Mouse (Mus musculus) cerebellum, adult 2 months (tissue): ENCODE measurements around the gene Cenpx. TPM values are rescaled to one million over a fixed set of nuclear protein-coding genes. Genes with fewer than 3 reads are reported as not detected.

Experiments
- DNase-seq, 2 experiments: peaks; one replicate each; pipeline ENCODE4 v3.0.0; 2021
- H3K27ac ChIP-seq: fragments of 200-500 bp; 2 replicates; pipeline ENCODE4 v1.5.1; 2012; ENCODE audit warnings: low read length, control low read depth, inconsistent platforms; ENCODE audit not compliant: insufficient read depth
- H3K27me3 ChIP-seq: fragments of 200-500 bp; 2 replicates; pipeline ENCODE4 v1.6.1; 2012; ENCODE audit warnings: inconsistent platforms, mild to moderate bottlenecking, low read length, moderate library complexity; ENCODE audit not compliant: control insufficient read depth, insufficient read depth
- H3K4me1 ChIP-seq: fragments of 200-500 bp; 2 replicates; pipeline ENCODE4 v1.6.1; 2011; ENCODE audit warnings: low read length; ENCODE audit not compliant: control insufficient read depth, insufficient read depth
- H3K4me3 ChIP-seq: fragments of 200-500 bp; replicated peaks from 2 replicates; pipeline ENCODE3; 2011; ENCODE audit warnings: mild to moderate bottlenecking, low read depth, low read length, control low read depth; ENCODE audit not compliant: insufficient read depth
- CTCF ChIP-seq: fragments of 200-500 bp; IDR thresholded peaks from 2 replicates; pipeline ENCODE4 v1.5.1; 2011; ENCODE audit warnings: low read depth, mild to moderate bottlenecking, control low read depth, low read length, moderate library complexity, borderline replicate concordance; ENCODE audit not compliant: insufficient read depth
- POLR2A ChIP-seq: fragments of 200-500 bp; IDR thresholded peaks from 2 replicates; pipeline ENCODE4 v1.6.1; 2011; ENCODE audit warnings: low read length, control low read depth, borderline replicate concordance; ENCODE audit not compliant: insufficient read depth
- WGBS: fragments of 180-500 bp; shearing (Covaris S2); methylation state at CpG from one replicate; pipeline ENCODE4 v1.1.7; 2018; 5-methylcytosine and 5-hydroxymethylcytosine counted together
- polyA plus RNA-seq: library from polyadenylated mRNA; depleted of rRNA; stranded (reverse); fragments of >200 nt; gene quantifications from 2 replicates; pipeline ENCODE4 v1.2.3, GENCODE M21; 2012; rRNA removed

The Cenpx gene
- polyA plus RNA-seq, 1 experiment: 43.0 TPM

- TF ChIP-seq POLR2A (no peak), CTCF (no peak)
- DNase-seq: no peak
- H3K27ac ChIP-seq: peak overlapping the region; percentile 41; the same call in 1 of the 2 replicates
- peak overlapping the region; percentile 91 for H3K4me3 ChIP-seq
- no peaks in the 10 kb centered on the region for H3K4me1 ChIP-seq
- no peaks in the 10 kb centered on the region for H3K27me3 ChIP-seq
- 41% methylated on average over 12 of the region's 12 CpGs for WGBS
Measured at GRCm38 (mm10) chr11:120673594-120674122, 39.9 kb downstream of the Cenpx start.

- H3K27ac ChIP-seq: peak within 1 kb of the TSS; percentile 41; the same call in 1 of the 2 replicates
- H3K4me3 ChIP-seq: peak within 1 kb of the TSS; percentile 91
- 1% methylated on average over 81 of the region's 83 CpGs for WGBS
- DNase-seq: peak; percentile 91 to 92
- H3K27me3 ChIP-seq: no peaks in the 10 kb centered on the region
- TF ChIP-seq CTCF (no peak), POLR2A (peak; percentile 31; the same call in 1 of the 2 replicates)
- H3K4me1 ChIP-seq: no peaks in the 10 kb centered on the region
Measured at GRCm38 (mm10) chr11:120672687-120673593, 40.6 kb downstream of the Cenpx start, which contains the start of gene Aspscr1. TSS of gene Aspscr1 (plus strand) at chr11:120672973.

- DNase-seq: no peak
- TF ChIP-seq POLR2A (no peak), CTCF (no peak)
- H3K4me3 ChIP-seq: no peak overlapping the region
- H3K27ac ChIP-seq: no peak overlapping the region
- no peaks in the 10 kb centered on the region for H3K27me3 ChIP-seq
- 28% methylated on average over 3 of the region's 3 CpGs for WGBS
- no peaks in the 10 kb centered on the region for H3K4me1 ChIP-seq
Measured at GRCm38 (mm10) chr11:120666617-120667016, 46.9 kb downstream of the Cenpx start.

GRCm38 (mm10) chr11:120665406-120665805 lies 48.1 kb downstream of the Cenpx start:
- no peak for DNase-seq
- peaks cover 6% of the 10 kb centered on the region; the same call in 1 of the 2 replicates for H3K27me3 ChIP-seq
- no peaks in the 10 kb centered on the region for H3K4me1 ChIP-seq
- H3K4me3 ChIP-seq: no peak overlapping the region
- WGBS: 41% methylated on average over 3 of the region's 3 CpGs
- H3K27ac ChIP-seq: no peak overlapping the region
- TF ChIP-seq POLR2A: no peak
- TF ChIP-seq CTCF: no peak

- H3K27me3 ChIP-seq: peaks cover 11% of the 10 kb centered on the region; the same call in 1 of the 2 replicates
- H3K4me1 ChIP-seq: no peaks in the 10 kb centered on the region
- DNase-seq: no peak
- no peak for TF ChIP-seq CTCF
- TF ChIP-seq POLR2A: no peak
- no peak overlapping the region for H3K4me3 ChIP-seq
- no peak overlapping the region for H3K27ac ChIP-seq
- WGBS: 65% methylated on average over 5 of the region's 5 CpGs
Measured at GRCm38 (mm10) chr11:120663714-120664113, 49.8 kb downstream of the Cenpx start.

GRCm38 (mm10) chr11:120662759-120663158 lies 50.8 kb downstream of the Cenpx start:
- no peak for DNase-seq
- Histone ChIP-seq H3K27me3 (peaks cover 11% of the 10 kb centered on the region; the same call in 1 of the 2 replicates), H3K27ac (no peak overlapping the region), H3K4me1 (no peaks in the 10 kb centered on the region), H3K4me3 (no peak overlapping the region)
- no peak for TF ChIP-seq POLR2A
- TF ChIP-seq CTCF: no peak
- WGBS: 11% methylated on average over 6 of the region's 6 CpGs

- no peak for DNase-seq
- Histone ChIP-seq H3K27me3 (peaks cover 11% of the 10 kb centered on the region; the same call in 1 of the 2 replicates), H3K4me1 (no peaks in the 10 kb centered on the region), H3K27ac (no peak within 1 kb of the TSS), H3K4me3 (no peak within 1 kb of the TSS)
- WGBS: 1% methylated on average over 35 of the region's 35 CpGs
- TF ChIP-seq POLR2A (no peak), CTCF (no peak)
Measured at GRCm38 (mm10) chr11:120661076-120661460, 52.5 kb downstream of the Cenpx start, which contains the start of gene Notum. TSS of gene Notum (minus strand) at chr11:120661175.

Other genes starting within 250 kb of the Cenpx start
- 42.7 and 56.5 TPM in 2 replicates for gene Arl16, start 246.1 kb downstream of the Cenpx start, polyA plus RNA-seq
- gene Mrpl12, start 229.1 kb downstream of the Cenpx start, polyA plus RNA-seq: 108 and 119 TPM in 2 replicates
- 38.9 and 39.3 TPM in 2 replicates for gene Slc25a10, start 221.9 kb downstream of the Cenpx start, polyA plus RNA-seq
- gene Gcgr, start 183.0 kb downstream of the Cenpx start, polyA plus RNA-seq: 1.8 and 2.1 TPM in 2 replicates
- gene Mcrip1, start 164.0 kb downstream of the Cenpx start, polyA plus RNA-seq: 159 and 168 TPM in 2 replicates
- not detected in 2 replicates for gene Ppp1r27, start 162.6 kb downstream of the Cenpx start, polyA plus RNA-seq
- 98.4 and 105 TPM in 2 replicates for gene P4hb, start 140.5 kb downstream of the Cenpx start, polyA plus RNA-seq
- 288 and 305 TPM in 2 replicates for gene Arhgdia, start 132.1 kb downstream of the Cenpx start, polyA plus RNA-seq
- 42.6 and 51.8 TPM in 2 replicates for gene Alyref, start 115.4 kb downstream of the Cenpx start, polyA plus RNA-seq
- 168 and 178 TPM in 2 replicates for gene Anapc11, start 115.3 kb downstream of the Cenpx start, polyA plus RNA-seq
- gene Npb, start 105.3 kb downstream of the Cenpx start, polyA plus RNA-seq: 4.7 and 5.6 TPM in 2 replicates
- gene Pcyt2, start 95.8 kb downstream of the Cenpx start, polyA plus RNA-seq: 401 and 403 TPM in 2 replicates
- 76.9 and 80.5 TPM in 2 replicates for gene Sirt7, start 88.5 kb downstream of the Cenpx start, polyA plus RNA-seq
- gene Mafg, start 80.1 kb downstream of the Cenpx start, polyA plus RNA-seq: 60.5 and 65.3 TPM in 2 replicates
- 2.1 and 2.3 TPM in 2 replicates for gene Pycr1, start 70.0 kb downstream of the Cenpx start, polyA plus RNA-seq
- gene Myadml2, start 65.6 kb downstream of the Cenpx start, polyA plus RNA-seq: 3.3 and 4.5 TPM in 2 replicates
- gene Notum, start 52.6 kb downstream of the Cenpx start, polyA plus RNA-seq: 5.9 TPM in 2 replicates
- 56.1 and 59.4 TPM in 2 replicates for gene Aspscr1, start 40.8 kb downstream of the Cenpx start, polyA plus RNA-seq
- gene Lrrc45, start 187 bp upstream of the Cenpx start, polyA plus RNA-seq: 86.6 and 96.0 TPM in 2 replicates
- 66.1 and 67.0 TPM in 2 replicates for gene Rac3, start 7.7 kb upstream of the Cenpx start, polyA plus RNA-seq
- gene Dcxr, start 13.5 kb upstream of the Cenpx start, polyA plus RNA-seq: 36.4 and 36.5 TPM in 2 replicates
- 1.9 and 3.1 TPM in 2 replicates for gene Cbr2, start 18.4 kb upstream of the Cenpx start, polyA plus RNA-seq
- gene Hmga1b, start 49.1 kb upstream of the Cenpx start, polyA plus RNA-seq: 2.5 and 3.1 TPM in 2 replicates
- 106 and 113 TPM in 2 replicates for gene Rfng, start 70.5 kb upstream of the Cenpx start, polyA plus RNA-seq
- 238 and 248 TPM in 2 replicates for gene Gps1, start 70.5 kb upstream of the Cenpx start, polyA plus RNA-seq
- 47.4 and 52.3 TPM in 2 replicates for gene Dus1l, start 82.7 kb upstream of the Cenpx start, polyA plus RNA-seq
- 246 and 274 TPM in 2 replicates for gene Fasn, start 110.8 kb upstream of the Cenpx start, polyA plus RNA-seq
- 4.4 TPM in 2 replicates for gene Ccdc57, start 219.1 kb upstream of the Cenpx start, polyA plus RNA-seq
- gene Slc16a3, start 234.7 kb upstream of the Cenpx start, polyA plus RNA-seq: 1.6 and 1.9 TPM in 2 replicates